Mouse (Mus musculus) liver, adult 2 months (tissue): Measurements from ENCODE around the gene Dcun1d4. TPM values are rescaled to one million over a fixed set of nuclear protein-coding genes. Genes with fewer than 3 reads are reported as not detected.
"Not testable (repeated sequence)": the region's sequence is repeated elsewhere in the genome, so short reads cannot be mapped to it uniquely, and the experiment has no call there.

Experiments
- DNase-seq: peaks from one replicate; pipeline ENCODE4 v3.0.0-alpha.2; 2011; ENCODE audit warnings: low read depth, low spot score; ENCODE audit errors: extremely low read depth
- H3K27ac ChIP-seq: fragments of 200-500 bp; replicated peaks from 2 replicates; pipeline ENCODE4 v1.5.1; 2012; ENCODE audit warnings: low read depth, mild to moderate bottlenecking, control low read depth, inconsistent platforms, low read length; ENCODE audit not compliant: insufficient read depth
- H3K27me3 ChIP-seq: fragments of 200-500 bp; 2 replicates; pipeline ENCODE4 v1.6.1; 2012; ENCODE audit warnings: mild to moderate bottlenecking, moderate library complexity, low read length, inconsistent platforms; ENCODE audit not compliant: control insufficient read depth, insufficient read depth
- H3K36me3 ChIP-seq: fragments of 200-500 bp; 2 replicates; pipeline ENCODE4 v1.6.1; 2012; ENCODE audit warnings: low read length, inconsistent platforms; ENCODE audit not compliant: control insufficient read depth, insufficient read depth
- H3K4me1 ChIP-seq: fragments of 200-500 bp; 2 replicates; pipeline ENCODE4 v1.6.1; 2011; ENCODE audit warnings: low read length; ENCODE audit not compliant: control insufficient read depth, insufficient read depth
- H3K4me3 ChIP-seq: fragments of 200-500 bp; 2 replicates; pipeline ENCODE4 v1.5.1; 2011; ENCODE audit warnings: low read depth, mild to moderate bottlenecking, control low read depth, low read length, moderate library complexity; ENCODE audit not compliant: insufficient read depth
- H3K79me2 ChIP-seq: fragments of 200-500 bp; 2 replicates; pipeline ENCODE4 v1.6.1; 2012; ENCODE audit warnings: inconsistent platforms, mild to moderate bottlenecking, low read length, moderate library complexity; ENCODE audit not compliant: control insufficient read depth, insufficient read depth
- H3K9ac ChIP-seq: fragments of 200-500 bp; 2 replicates; pipeline ENCODE4 v1.6.1; 2012; ENCODE audit warnings: low read depth, mild to moderate bottlenecking, control low read depth, inconsistent platforms, low read length
- CTCF ChIP-seq: fragments of 200-500 bp; IDR thresholded peaks from 2 replicates; pipeline ENCODE4 v1.5.1; 2011; ENCODE audit warnings: low read depth, low read length, control low read depth
- POLR2A ChIP-seq: fragments of 200-500 bp; IDR thresholded peaks from 2 replicates; pipeline ENCODE4 v1.6.1; 2011; ENCODE audit warnings: low read length, control low read depth; ENCODE audit not compliant: insufficient read depth; ENCODE audit errors: extremely low read depth
- WGBS: fragments of 180-500 bp; shearing (Covaris S2); methylation state at CpG from one replicate; pipeline ENCODE4 v1.1.7; 2018; 5-methylcytosine and 5-hydroxymethylcytosine counted together
- polyA plus RNA-seq: library from polyadenylated mRNA; depleted of rRNA; stranded (reverse); fragments of >200 nt; gene quantifications from 2 replicates; pipeline ENCODE4 v1.2.3, GENCODE M21; 2012
- total RNA-seq: library from RNA; depleted of rRNA; stranded (reverse); fragments of >200 nt; gene quantifications from 2 replicates; pipeline ENCODE4 v1.2.3, GENCODE M21; 2014

The Dcun1d4 gene
- total and polyA plus RNA-seq, 2 experiments: 8.2 to 13.6 TPM

DNA sequence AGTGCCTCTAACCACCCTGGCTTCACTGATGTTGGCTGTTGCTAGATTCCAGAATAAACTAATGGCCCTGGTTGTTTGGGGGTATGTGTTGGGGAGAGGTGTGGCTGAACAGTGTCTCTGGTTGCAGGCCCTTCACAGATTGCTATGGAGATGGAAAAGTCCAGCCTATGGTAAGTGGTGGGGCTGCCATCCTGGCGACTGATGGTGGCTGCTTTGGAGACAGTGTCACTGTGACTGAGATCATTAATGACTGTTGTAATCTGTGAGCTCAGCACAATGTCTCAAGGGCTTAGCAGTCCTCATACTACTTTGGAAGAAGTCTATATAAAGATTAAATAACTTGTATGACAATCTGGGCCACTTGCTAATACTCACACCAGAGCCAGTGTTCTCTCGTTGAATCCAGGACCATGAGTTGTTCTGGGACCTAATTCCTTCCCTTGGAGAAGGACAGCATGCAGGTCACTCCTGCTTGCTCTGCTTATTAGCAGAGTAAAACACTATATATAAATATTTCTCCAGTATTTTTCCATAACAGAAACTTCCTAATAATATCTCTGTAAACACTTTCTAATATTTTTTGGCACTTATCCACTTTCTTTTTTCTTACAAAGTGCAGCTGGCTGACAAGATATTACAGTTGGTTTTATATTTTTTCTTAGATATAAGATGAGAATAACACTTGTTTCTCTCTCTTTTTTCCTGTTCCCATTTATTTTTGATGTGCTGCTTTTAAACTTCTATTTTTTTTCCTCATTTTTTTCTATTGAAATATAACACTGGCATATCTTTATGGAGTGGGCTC lies 26.1 kb upstream of the Dcun1d4 start:
- no peak overlapping the region for H3K4me3 ChIP-seq
- H3K9ac ChIP-seq: no peak overlapping the region
- DNase-seq: peak; percentile 13
- H3K4me1 ChIP-seq: no peaks in the 10 kb centered on the region
- 77% methylated on average over 2 of the region's 2 CpGs for WGBS
- H3K36me3 ChIP-seq: no peaks in the 10 kb centered on the region
- H3K27ac ChIP-seq: no peak overlapping the region
- H3K79me2 ChIP-seq: no peaks in the 10 kb centered on the region
- no peaks in the 10 kb centered on the region for H3K27me3 ChIP-seq
- TF ChIP-seq CTCF (no peak), POLR2A (no peak)

DNA sequence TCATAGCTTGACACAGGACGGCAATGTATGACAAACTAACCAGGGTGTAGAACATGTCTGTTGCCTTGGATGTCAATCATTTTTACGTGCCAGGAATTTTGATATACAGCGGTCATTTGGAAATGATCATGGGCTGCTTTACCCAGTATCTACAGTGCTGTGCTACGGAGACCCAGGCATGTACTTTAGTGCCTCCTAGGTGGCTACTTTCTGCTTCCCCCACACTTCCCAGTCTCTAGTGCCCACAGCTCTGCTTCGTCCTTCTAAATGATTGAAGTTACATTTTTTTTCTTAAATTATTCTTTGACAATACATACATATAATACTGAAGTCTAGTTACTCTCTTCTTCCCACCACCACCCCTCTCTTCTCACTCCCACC lies 25.5 kb upstream of the Dcun1d4 start:
- H3K79me2 ChIP-seq: no peaks in the 10 kb centered on the region
- no peak overlapping the region for H3K27ac ChIP-seq
- H3K4me1 ChIP-seq: no peaks in the 10 kb centered on the region
- H3K27me3 ChIP-seq: no peaks in the 10 kb centered on the region
- 82% methylated on average over 5 of the region's 5 CpGs for WGBS
- no peak overlapping the region for H3K9ac ChIP-seq
- H3K36me3 ChIP-seq: no peaks in the 10 kb centered on the region
- H3K4me3 ChIP-seq: no peak overlapping the region
- DNase-seq: no peak
- TF ChIP-seq POLR2A: no peak
- no peak for TF ChIP-seq CTCF

DNA sequence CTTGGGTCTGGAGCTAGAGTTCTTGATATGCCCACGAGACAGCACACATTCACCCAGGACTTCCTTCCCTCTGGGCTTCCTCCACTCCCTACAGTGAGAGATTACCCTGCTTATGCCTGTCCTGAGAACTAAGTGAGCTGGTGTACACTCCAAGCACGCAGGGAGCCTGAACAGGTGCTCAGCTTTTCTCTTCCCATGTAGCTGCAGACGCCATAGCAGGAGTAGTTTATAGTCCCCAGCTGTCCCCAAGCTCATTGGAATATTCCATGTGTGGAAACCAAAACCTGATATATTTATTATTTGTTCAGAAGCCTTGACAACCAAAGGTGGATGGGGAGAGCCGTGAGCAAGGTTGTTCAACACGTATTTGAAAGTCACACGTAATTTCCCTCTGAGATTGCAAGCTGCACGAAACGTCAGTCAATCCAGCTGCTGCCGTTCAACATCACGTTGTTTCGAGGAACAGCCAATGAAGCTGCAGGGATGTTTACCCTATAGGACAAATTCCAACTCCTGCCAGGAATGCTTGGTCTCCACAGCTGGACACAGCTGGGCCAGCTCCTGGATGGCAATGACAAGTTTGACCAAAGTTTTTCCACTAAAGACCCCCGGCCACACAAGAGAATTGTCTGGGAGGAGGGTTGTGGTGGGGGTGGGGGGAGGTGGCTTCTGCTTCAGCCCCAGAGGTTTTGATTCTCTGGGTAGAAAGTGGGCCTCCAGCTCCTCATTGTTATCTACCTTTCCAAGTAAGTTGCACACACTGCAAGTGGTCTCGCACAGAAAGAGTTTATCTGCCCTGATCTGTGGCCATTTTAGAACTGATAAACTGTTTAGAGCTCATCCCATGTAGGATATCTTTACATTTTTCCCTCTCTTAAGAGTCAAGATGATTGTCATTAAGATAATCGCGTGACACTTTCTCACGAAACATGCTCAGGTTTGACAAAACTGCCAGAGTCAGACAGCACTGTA lies 12.1 kb upstream of the Dcun1d4 start:
- Histone ChIP-seq H3K27me3 (no peaks in the 10 kb centered on the region), H3K79me2 (no peaks in the 10 kb centered on the region), H3K4me3 (no peak overlapping the region), H3K36me3 (no peaks in the 10 kb centered on the region), H3K4me1 (no peaks in the 10 kb centered on the region), H3K27ac (no peak overlapping the region), H3K9ac (no peak overlapping the region)
- no peak for DNase-seq
- TF ChIP-seq CTCF: no peak
- no peak for TF ChIP-seq POLR2A
- 71% methylated on average over 16 of the region's 16 CpGs for WGBS

DNA sequence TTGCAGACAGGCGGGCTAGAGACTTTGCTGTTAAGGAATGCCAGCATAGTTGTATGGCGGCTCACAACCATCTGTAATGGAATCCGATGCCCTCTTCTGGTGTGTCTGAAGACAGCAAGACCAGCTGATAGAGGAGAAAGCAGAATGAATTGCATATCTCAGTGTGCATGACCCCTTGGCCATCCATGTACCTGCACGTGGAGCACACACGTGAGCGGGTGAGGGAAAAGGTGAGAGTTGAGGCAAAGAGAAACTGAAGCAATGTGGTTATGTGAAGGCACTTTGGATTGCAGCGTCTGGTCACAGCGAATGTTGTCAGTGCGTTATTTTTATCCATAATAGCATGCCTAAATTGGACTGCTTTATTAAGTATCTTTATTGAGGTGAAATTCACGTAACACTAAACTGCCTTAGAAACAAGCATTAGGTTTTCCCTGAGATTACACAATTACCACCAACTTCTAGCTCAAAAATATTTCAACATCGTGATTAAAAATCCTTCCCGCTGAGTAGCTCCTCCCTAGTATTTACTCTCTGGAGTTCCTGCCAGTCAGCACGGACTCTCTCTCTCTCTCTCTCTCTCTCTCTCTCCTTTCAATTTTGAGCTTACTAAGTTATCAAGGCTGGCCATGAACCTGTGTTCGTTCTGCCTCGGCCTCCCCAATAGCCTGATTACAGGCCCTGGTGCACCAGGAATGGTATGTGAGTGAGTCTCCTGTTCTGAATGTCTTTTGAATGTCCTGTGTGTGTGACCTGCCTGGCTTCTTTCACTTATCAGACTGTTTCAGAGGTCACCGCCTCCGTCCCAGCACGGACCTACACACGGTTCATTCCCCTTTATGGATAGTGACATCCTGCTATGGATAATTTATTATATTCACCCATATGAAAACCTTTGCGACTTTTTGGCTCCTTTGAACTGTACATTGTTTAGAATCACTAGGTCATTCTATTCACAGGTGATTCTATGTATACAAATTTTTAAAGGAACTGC lies 6.1 kb upstream of the Dcun1d4 start:
- Histone ChIP-seq H3K36me3 (no peaks in the 10 kb centered on the region), H3K27me3 (no peaks in the 10 kb centered on the region), H3K27ac (peak overlapping the region; percentile 88), H3K79me2 (no peaks in the 10 kb centered on the region), H3K4me3 (peak overlapping the region; percentile 39; the same call in 1 of the 2 replicates), H3K9ac (peak overlapping the region; percentile 64), H3K4me1 (peaks cover 5% of the 10 kb centered on the region; the same call in 1 of the 2 replicates)
- 30% methylated on average over 20 of the region's 20 CpGs for WGBS
- TF ChIP-seq POLR2A (no peak), CTCF (peak; percentile 23; the same call in 1 of the 2 replicates)
- peak; percentile 97 for DNase-seq

DNA sequence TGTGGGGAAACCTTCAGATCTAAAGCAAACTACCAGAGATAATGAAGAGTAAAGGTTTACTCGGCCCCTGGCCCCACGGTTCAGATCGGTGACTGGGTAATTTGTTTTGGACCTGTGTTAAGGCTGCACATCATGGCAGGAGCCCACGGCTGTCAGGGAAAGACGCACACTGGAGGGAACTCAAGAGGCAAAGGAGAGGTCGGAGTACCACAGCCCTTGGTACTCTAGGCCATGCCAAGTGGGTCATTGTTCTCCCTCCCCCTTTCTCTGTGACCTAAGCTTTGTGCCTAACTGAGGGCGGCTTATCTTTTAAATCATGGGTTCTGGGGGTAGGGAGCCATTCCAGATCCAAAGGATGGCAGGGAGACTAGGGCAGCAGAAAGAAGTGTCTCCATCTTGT lies 601 bp downstream of the Dcun1d4 start:
- DNase-seq: peak; percentile 93
- WGBS: 23% methylated on average over 7 of the region's 7 CpGs
- no peak for TF ChIP-seq CTCF
- TF ChIP-seq POLR2A: no peak

DNA sequence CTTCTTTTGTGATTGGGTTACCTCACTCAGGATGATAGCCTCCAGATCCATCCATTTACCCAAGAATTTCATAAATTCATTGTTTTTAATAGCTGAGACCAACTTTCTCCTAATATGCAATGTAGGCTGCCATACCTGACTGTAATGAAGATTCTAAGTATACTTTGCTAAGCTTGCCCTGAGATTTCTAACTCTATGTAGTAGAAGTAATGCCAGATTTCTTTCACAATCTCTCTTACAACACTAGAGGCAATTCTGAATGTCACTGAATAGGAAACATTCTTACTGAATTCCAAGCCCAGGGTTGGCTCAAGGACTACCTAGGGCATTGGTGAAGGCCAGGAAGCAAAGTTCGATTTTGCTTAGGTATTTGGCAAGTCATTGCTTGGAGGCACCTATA lies 1.6 kb downstream of the Dcun1d4 start:
- H3K4me3 ChIP-seq, H3K9ac ChIP-seq, H3K27ac ChIP-seq, H3K27me3 ChIP-seq, H3K36me3 ChIP-seq, H3K79me2 ChIP-seq: not testable (repeated sequence)
- peak; percentile 91 for DNase-seq
- WGBS: 17% methylated on average over 1 of the region's 1 CpGs
- peaks cover 13% of the 10 kb centered on the region for H3K4me1 ChIP-seq

More for the DNA sequence above, 601 bp downstream of the Dcun1d4 start:
- no peaks in the 10 kb centered on the region for H3K36me3 ChIP-seq
- H3K27ac ChIP-seq: no peak overlapping the region
- H3K27me3 ChIP-seq: no peaks in the 10 kb centered on the region
- H3K4me3 ChIP-seq: no peak overlapping the region
- H3K9ac ChIP-seq: no peak overlapping the region
- H3K4me1 ChIP-seq: peaks cover 13% of the 10 kb centered on the region
- no peaks in the 10 kb centered on the region for H3K79me2 ChIP-seq
